Mouse (Mus musculus) forebrain, embryonic 11.5 days (tissue): Measurements from ENCODE around the gene Sez6. TPM values are rescaled to one million over a fixed set of nuclear protein-coding genes. Genes with fewer than 3 reads are reported as not detected.

Experiments used
- ATAC-seq: fragments of 200-750 bp; cut with Nextera tagmentation; replicated peaks from 2 replicates; pipeline ENCODE4 v1.8.0; 2017; ENCODE audit warnings: moderate TSS enrichment; ENCODE audit not compliant: low FRiP score
- DNase-seq: peaks from one replicate; pipeline ENCODE4 v3.0.0-alpha.2; 2017; ENCODE audit warnings: low spot score
- H3K27ac ChIP-seq: fragments of 300-500 bp; sonication (generic); 2 replicates; pipeline ENCODE4 v1.5.1; 2014; ENCODE audit warnings: low read depth, low read length
- H3K27me3 ChIP-seq: fragments of 300-500 bp; sonication (generic); 2 replicates; pipeline ENCODE4 v1.6.1; 2014; ENCODE audit warnings: mild to moderate bottlenecking, low read length, mixed read lengths; ENCODE audit not compliant: control insufficient read depth, insufficient read depth
- H3K36me3 ChIP-seq: fragments of 300-500 bp; sonication (generic); 2 replicates; pipeline ENCODE4 v1.6.1; 2014; ENCODE audit warnings: mild to moderate bottlenecking, low read length, moderate library complexity, mixed read lengths; ENCODE audit not compliant: control insufficient read depth, insufficient read depth
- H3K4me1 ChIP-seq: fragments of 300-500 bp; sonication (generic); replicated peaks from 2 replicates; pipeline ENCODE4 v1.6.1; 2014; ENCODE audit warnings: low read length, mixed read lengths; ENCODE audit not compliant: control insufficient read depth, insufficient read depth
- H3K4me2 ChIP-seq: fragments of 300-500 bp; sonication (generic); 2 replicates; pipeline ENCODE4 v1.6.1; 2014; ENCODE audit warnings: low read depth, mild to moderate bottlenecking, low read length, moderate library complexity, mixed read lengths; ENCODE audit not compliant: severe bottlenecking
- H3K4me3 ChIP-seq: fragments of 300-500 bp; sonication (generic); 2 replicates; pipeline ENCODE4 v1.5.1; 2014; ENCODE audit warnings: low read depth, low read length
- H3K9ac ChIP-seq: fragments of 300-500 bp; sonication (generic); 2 replicates; pipeline ENCODE4 v1.6.1; 2014; ENCODE audit warnings: low read length
- H3K9me3 ChIP-seq: fragments of 300-500 bp; sonication (generic); 2 replicates; pipeline ENCODE4 v1.6.1; 2016; ENCODE audit warnings: low read length, mixed read lengths; ENCODE audit not compliant: control insufficient read depth
- WGBS: fragments of 180-500 bp; shearing (Covaris S2); extraction: QIAGEN DNeasy Blood & Tissue Kit; methylation state at CpG from one replicate; pipeline ENCODE4 v1.1.7; 2014; 5-methylcytosine and 5-hydroxymethylcytosine counted together
- polyA plus RNA-seq: library from polyadenylated mRNA; unstranded; fragments of >200 nt; fragmentation: Nextera tagmentation; extraction: Ambion mirVana; gene quantifications from 2 replicates; pipeline ENCODE4 v1.2.1, GENCODE M21; 2014

The Sez6 gene
- polyA plus RNA-seq, 1 experiment from 2014 or later, result 14.3 TPM

GRCm38 (mm10) chr11:77964415-77965095 is 34.0 kb downstream of the Sez6 start:
- Histone ChIP-seq H3K27ac (peak overlapping the region; percentile 82), H3K9me3 (no peaks in the 10 kb centered on the region), H3K4me2 (peak overlapping the region; percentile 24; the same call in 1 of the 2 replicates), H3K4me3 (no peak overlapping the region; the same call in 1 of the 2 replicates), H3K4me1 (peaks cover 20% of the 10 kb centered on the region), H3K9ac (peak overlapping the region; percentile 54), H3K36me3 (no peaks in the 10 kb centered on the region), H3K27me3 (peaks cover 11% of the 10 kb centered on the region)
- 7% methylated on average over 19 of the region's 19 CpGs for WGBS
- peak; percentile 78 for DNase-seq
- peak; percentile 22 for ATAC-seq

GRCm38 (mm10) chr11:77965101-77966036 is 34.8 kb downstream of the Sez6 start:
- DNase-seq (peak; percentile 88), ATAC-seq (peak; percentile 89)
- WGBS, result 5% methylated on average over 17 of the region's 17 CpGs
- Histone ChIP-seq H3K27me3 (peaks cover 9% of the 10 kb centered on the region), H3K9ac (peak overlapping the region; percentile 54), H3K9me3 (no peaks in the 10 kb centered on the region), H3K4me2 (peak overlapping the region; percentile 32; the same call in 1 of the 2 replicates), H3K4me1 (peaks cover 20% of the 10 kb centered on the region), H3K27ac (peak overlapping the region; percentile 82), H3K36me3 (no peaks in the 10 kb centered on the region), H3K4me3 (no peak overlapping the region; the same call in 1 of the 2 replicates)

GRCm38 (mm10) chr11:77966037-77966391 is 35.4 kb downstream of the Sez6 start:
- H3K9ac ChIP-seq, result no peak overlapping the region; the same call in 1 of the 2 replicates
- no peak overlapping the region; the same call in 1 of the 2 replicates for H3K4me2 ChIP-seq
- peaks cover 6% of the 10 kb centered on the region for H3K27me3 ChIP-seq
- peaks cover 20% of the 10 kb centered on the region for H3K4me1 ChIP-seq
- no peaks in the 10 kb centered on the region for H3K9me3 ChIP-seq
- no peaks in the 10 kb centered on the region for H3K36me3 ChIP-seq
- DNase-seq, result no peak
- H3K27ac ChIP-seq, result peak overlapping the region; percentile 82
- 52% methylated on average over 5 of the region's 5 CpGs for WGBS
- H3K4me3 ChIP-seq, result no peak overlapping the region
- ATAC-seq, result no peak; the same call in 1 of the 2 replicates

- Histone ChIP-seq H3K27ac (no peak overlapping the region), H3K4me3 (no peak overlapping the region), H3K36me3 (no peaks in the 10 kb centered on the region), H3K9me3 (no peaks in the 10 kb centered on the region), H3K4me1 (peaks cover 20% of the 10 kb centered on the region), H3K27me3 (peaks cover 6% of the 10 kb centered on the region), H3K9ac (no peak overlapping the region), H3K4me2 (no peak overlapping the region)
- DNase-seq (peak; percentile 86), ATAC-seq (no peak)
- under 1% methylated on average over 4 of the region's 4 CpGs for WGBS
These were observed 36.5 kb downstream of the Sez6 start for GRCm38 (mm10) chr11:77967114-77967513.

GRCm38 (mm10) chr11:77968786-77969185 is 38.2 kb downstream of the Sez6 start:
- H3K27ac ChIP-seq, result no peak overlapping the region
- no peak overlapping the region for H3K4me3 ChIP-seq
- ATAC-seq (no peak), DNase-seq (no peak)
- peaks cover 6% of the 10 kb centered on the region for H3K27me3 ChIP-seq
- 89% methylated on average over 4 of the region's 4 CpGs for WGBS
- no peaks in the 10 kb centered on the region for H3K9me3 ChIP-seq
- H3K4me2 ChIP-seq, result no peak overlapping the region
- H3K36me3 ChIP-seq, result no peaks in the 10 kb centered on the region
- H3K9ac ChIP-seq, result no peak overlapping the region
- peaks cover 20% of the 10 kb centered on the region for H3K4me1 ChIP-seq

GRCm38 (mm10) chr11:77970718-77971117 is 40.1 kb downstream of the Sez6 start:
- Histone ChIP-seq H3K27me3 (peaks cover 6% of the 10 kb centered on the region), H3K4me1 (peaks cover 9% of the 10 kb centered on the region), H3K9ac (no peak overlapping the region), H3K27ac (no peak overlapping the region), H3K4me3 (no peak overlapping the region), H3K36me3 (no peaks in the 10 kb centered on the region), H3K9me3 (no peaks in the 10 kb centered on the region), H3K4me2 (no peak overlapping the region)
- ATAC-seq (no peak), DNase-seq (no peak)
- WGBS, result 90% methylated on average over 6 of the region's 6 CpGs

GRCm38 (mm10) chr11:77973520-77973919 is 42.9 kb downstream of the Sez6 start:
- H3K4me2 ChIP-seq, result no peak overlapping the region
- no peaks in the 10 kb centered on the region for H3K4me1 ChIP-seq
- H3K36me3 ChIP-seq, result no peaks in the 10 kb centered on the region
- ATAC-seq (no peak), DNase-seq (no peak)
- no peaks in the 10 kb centered on the region for H3K9me3 ChIP-seq
- no peak overlapping the region for H3K9ac ChIP-seq
- 89% methylated on average over 7 of the region's 7 CpGs for WGBS
- H3K27ac ChIP-seq, result no peak overlapping the region
- no peak overlapping the region for H3K4me3 ChIP-seq
- H3K27me3 ChIP-seq, result peaks cover 2% of the 10 kb centered on the region; the same call in 1 of the 2 replicates

GRCm38 (mm10) chr11:77974325-77974724 is 43.7 kb downstream of the Sez6 start:
- ATAC-seq, result no peak
- no peaks in the 10 kb centered on the region for H3K36me3 ChIP-seq
- DNase-seq, result peak; percentile 50
- H3K9ac ChIP-seq, result no peak overlapping the region
- H3K4me1 ChIP-seq, result no peaks in the 10 kb centered on the region
- H3K4me2 ChIP-seq, result no peak overlapping the region
- 50% methylated on average over 15 of the region's 15 CpGs for WGBS
- no peak overlapping the region for H3K27ac ChIP-seq
- H3K9me3 ChIP-seq, result no peaks in the 10 kb centered on the region
- no peak overlapping the region for H3K4me3 ChIP-seq
- H3K27me3 ChIP-seq, result no peaks in the 10 kb centered on the region
